Mouse (Mus musculus): ENCODE data around the gene Lmo7.

The Lmo7 gene

DNA sequence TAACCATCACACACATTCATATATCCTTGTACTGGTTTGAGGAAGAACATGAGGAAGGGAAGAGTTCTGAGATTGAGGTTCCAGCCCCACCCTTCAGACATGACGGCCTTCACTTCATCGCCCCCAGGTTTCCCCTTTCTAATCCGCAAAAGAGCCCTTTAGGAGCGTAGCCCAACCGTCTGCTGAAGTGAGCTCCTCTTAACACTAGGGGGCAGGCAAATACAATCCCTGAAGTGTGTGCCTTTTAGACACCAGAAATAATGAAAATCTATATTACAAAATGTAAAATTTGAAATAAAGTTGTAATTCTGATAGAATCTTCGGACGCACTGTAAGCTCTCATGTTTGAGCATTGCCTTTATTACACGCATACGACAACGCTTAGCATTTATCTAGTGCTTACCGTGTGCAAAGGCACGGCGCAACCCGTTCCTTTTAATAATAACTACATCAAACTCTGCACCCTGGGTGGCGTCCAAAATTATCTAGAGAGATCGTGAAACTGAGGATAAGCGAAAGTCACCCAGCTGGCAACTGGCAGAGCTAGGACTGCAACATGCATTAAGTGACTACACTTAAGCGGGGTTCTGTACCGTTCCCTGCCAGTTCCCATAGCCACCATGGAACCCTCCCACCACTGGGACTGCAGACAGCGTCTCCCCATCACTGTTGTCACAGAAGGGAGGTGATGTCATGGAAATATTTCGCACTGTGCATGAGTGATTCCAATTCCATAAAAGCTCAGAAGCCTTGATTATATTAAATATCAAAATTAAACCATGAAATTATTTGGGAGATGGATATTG, 217.2 kb downstream of the Lmo7 start:
- DNase-seq (ENCODE audit: low spot score in 2 of 2) = no peak

DNA sequence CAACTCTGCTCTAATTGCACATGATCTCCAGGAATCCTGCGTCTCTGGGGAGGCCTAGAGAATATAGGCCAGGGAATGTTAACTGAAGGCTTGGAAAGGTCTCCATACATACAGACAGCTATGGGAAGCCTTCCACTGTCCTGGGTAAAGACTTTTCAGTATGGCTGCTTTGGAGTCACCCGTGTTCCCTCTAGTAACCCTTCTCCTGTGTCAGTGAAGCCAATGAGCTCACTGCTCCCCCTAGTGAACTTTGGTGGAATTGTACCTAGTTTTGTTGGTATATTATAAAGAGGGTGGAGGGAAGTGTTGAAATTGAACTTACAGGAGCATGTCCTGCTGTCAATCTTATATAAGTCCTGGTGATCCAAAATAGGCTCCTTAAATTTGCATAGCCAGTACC, 219.4 kb downstream of the Lmo7 start:
- peak in 1 of 2 experiments; percentile 43 for DNase-seq (ENCODE audit: low spot score in 2 of 2)

DNA sequence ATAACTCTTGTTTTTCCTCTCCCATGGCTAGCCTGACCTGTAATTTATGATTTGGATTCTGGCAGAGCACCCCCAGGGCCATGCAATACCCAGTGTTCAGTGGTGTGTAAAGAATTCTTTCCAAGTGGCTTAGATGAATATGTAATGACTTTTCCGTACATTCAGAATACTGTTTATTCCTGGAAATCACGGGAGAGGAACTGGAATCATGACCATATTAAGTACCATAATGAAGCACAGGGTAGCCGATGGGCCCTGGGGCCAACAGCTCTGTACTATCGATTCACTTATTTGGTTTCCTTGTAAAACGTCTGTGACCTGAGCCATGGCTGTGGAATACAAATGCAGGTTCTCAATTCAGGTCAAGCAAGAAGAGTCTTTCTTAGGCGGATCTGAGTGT, 221.3 kb downstream of the Lmo7 start:
- DNase-seq (ENCODE audit: low spot score in 2 of 2) = no peak

DNA sequence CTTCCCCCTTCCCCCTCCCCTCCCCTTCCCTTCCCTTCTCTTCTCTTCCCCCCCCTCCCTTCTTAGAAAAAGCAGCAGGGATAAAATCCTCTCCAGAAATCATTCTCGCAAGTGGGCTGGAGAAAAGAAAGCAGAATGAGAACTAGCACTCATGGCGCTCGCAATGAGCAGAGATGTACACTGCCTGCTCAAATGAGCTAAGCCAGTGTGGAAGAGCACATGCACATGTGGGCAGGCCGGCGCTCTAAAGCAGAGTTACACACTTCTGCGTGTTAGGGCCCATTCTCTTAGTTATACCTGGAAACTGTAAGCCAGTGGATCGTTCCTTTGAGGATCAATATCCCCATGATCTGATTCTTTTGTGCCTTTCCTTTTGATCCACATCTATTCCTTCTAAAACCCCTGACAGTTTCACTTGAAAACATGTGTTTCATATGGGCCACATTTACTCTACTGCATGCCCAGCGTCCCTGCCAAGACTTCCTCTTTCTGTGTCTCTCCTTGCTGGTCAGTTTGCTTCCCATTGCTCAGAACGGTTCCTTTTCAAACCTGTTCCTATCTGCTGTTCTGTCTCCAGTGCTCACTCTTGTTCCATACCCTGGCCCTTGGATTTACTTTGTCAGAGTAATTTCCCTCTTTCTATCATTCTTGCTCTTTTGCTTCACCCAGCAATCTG, 224.2 kb downstream of the Lmo7 start:
- DNase-seq (ENCODE audit: low spot score in 2 of 2) = no peak

DNA sequence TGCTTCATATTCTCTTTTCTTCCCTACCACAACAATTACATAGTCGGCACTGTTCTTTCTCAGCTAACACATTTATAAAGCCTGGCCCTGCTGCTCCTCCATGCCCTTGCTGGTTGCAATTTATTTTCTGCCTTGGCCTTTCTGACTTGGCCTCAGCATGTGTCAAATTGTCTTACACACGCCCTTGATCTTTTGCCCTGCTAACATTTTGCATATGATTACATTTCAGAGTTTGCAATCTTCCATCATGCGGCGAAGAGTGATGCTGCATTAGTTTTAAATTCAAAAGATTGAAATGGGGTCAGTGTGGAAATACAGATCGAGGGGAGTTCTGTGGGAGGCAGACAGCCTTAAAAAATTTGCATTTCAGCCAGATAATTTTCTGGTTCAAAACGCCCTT, 234.6 kb downstream of the Lmo7 start:
- DNase-seq (ENCODE audit: low spot score in 2 of 2) = no peak

DNA sequence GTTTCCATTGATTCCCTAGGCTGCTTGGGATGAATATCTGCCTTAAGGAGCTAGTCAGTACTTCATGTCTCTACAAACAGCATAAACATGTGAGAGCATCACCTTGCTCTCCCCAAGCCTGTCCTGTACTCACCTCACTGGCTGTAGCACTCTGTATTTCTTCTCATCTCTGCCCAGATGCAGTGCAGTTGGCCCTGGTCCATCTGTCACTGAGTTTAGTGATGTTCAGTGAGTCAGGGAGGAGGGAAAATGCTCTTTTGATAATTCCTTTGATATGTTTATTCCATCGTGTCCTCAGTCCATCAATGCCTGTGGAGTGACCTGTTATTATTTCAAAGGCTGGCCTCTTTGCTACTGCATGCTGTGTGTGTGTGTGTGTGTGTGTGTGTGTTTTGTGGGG, 235.2 kb downstream of the Lmo7 start:
- no peak for DNase-seq (ENCODE audit: low spot score in 2 of 2)

DNA sequence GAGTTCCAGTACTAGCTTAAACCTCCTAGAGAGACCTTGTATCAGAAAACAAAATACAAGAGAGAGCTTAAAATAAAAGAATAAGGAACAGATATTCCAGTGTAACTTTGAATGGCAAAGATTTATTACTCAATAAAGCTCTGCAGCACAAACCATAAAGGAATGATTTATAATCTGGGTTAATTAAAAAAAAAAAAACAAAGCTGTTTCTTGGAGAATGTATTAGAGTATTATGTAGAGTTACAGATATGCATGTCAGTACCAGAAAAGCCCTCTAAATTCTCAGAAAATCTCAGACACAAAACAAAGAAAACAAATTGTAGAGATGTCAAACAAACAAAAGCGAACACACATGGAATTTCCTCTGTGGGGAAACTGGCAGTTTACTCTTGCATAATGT, 243.0 kb downstream of the Lmo7 start:
- DNase-seq (ENCODE audit: low spot score in 2 of 2) = no peak

DNA sequence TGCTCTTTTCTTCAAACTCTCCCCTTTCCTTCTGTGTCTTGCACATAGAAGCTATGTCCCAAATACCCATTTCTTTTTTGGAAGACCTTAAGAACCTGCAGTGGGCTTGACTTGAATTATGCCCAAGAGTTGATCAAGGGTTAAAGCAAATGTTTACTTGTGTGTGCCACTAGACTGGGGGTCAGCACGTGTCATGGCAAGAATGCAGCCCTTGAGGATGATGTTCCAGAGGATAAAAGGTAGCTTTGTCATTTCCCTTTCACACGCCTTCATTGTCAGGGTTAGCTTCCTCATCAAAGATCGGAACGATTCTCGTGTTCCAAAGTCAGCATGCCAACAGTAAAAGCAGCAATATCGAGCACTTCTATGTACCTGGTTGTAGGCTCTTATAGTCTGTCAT, 243.4 kb downstream of the Lmo7 start:
- DNase-seq (ENCODE audit: low spot score in 2 of 2) = no peak

DNA sequence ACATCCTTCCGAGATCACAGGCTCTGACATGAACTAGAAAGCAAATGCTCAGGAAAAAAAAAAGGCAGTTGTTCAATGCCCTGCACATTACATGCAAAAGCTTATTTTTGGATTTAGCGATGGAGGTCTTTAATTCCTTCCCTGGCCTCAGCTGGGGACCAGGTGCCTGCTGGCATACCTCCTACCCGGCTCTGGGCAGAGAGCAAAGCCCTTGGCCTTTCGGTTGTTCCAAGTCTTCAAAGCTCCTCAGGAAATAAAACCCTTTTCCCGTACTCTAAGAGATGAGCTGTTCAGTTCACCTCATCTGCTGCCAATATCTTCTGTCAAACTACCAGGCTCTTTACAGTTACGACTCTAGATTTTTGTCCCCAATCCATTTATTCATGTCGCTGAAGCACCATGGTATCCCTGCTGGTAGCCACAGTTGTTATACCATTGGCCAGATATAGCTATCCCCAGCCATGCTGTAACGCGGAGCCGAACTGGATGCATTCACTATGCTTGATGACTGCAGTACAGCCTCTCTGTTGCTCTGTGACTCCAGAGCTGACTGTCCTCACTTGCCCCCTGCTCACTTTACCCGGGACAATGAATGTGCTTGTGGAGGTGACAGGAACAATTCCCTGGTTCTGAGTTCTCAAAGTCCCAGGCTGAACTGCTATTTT, 246.4 kb downstream of the Lmo7 start:
- DNase-seq (ENCODE audit: low spot score in 2 of 2) = no peak
